Mouse (Mus musculus) MEL (cell line): ENCODE data around the gene Dusp14. TPM values are rescaled to one million over a fixed set of nuclear protein-coding genes. Genes with fewer than 3 reads are reported as not detected.

Experiments
- DNase-seq: peaks from one replicate; pipeline ENCODE4 v3.0.0; 2011; ENCODE audit warnings: low read depth, low spot score
- H3K27ac ChIP-seq: 2 replicates; pipeline ENCODE4 v1.5.1; 2012; ENCODE audit warnings: low read depth, mild to moderate bottlenecking, control low read depth, low read length, moderate library complexity; ENCODE audit not compliant: control insufficient read depth
- H3K27me3 ChIP-seq, 2 experiments: fragments of 150-350 bp in 1 of 2; sonication (generic) in 1 of 2; 2 replicates each; pipeline ENCODE4 v1.6.1; 2012; ENCODE audit warnings: low read length in 2 of 2, mild to moderate bottlenecking in 2 of 2, improper control_type of control experiment in 1 of 2, moderate library complexity in 1 of 2; ENCODE audit not compliant: insufficient read depth in 2 of 2, control insufficient read depth in 1 of 2
- H3K36me3 ChIP-seq, 2 experiments: 2 replicates each; pipeline ENCODE4 v1.6.1; 2012 to 2014; ENCODE audit warnings: low read length in 2 of 2, improper control_type of control experiment in 1 of 2, inconsistent platforms in 1 of 2, mild to moderate bottlenecking in 1 of 2; ENCODE audit not compliant: insufficient read depth in 2 of 2, control insufficient read depth in 1 of 2
- H3K4me1 ChIP-seq, 2 experiments: fragments of 150-350 bp in 1 of 2; sonication (generic) in 1 of 2; 2 replicates each; pipeline ENCODE4 v1.6.1; 2012; ENCODE audit warnings: low read length in 2 of 2, improper control_type of control experiment in 1 of 2, mild to moderate bottlenecking in 1 of 2; ENCODE audit not compliant: insufficient read depth in 2 of 2, control insufficient read depth in 1 of 2
- H3K4me3 ChIP-seq, 2 experiments: fragments of 150-350 bp in 1 of 2; sonication (generic) in 1 of 2; 2 replicates each; pipeline ENCODE4 v1.5.1; 2012; ENCODE audit warnings: low read depth in 2 of 2, low read length in 2 of 2, mild to moderate bottlenecking in 2 of 2, moderate library complexity in 2 of 2, control low read depth in 1 of 2, improper control_type of control experiment in 1 of 2; ENCODE audit not compliant: control insufficient read depth in 1 of 2, insufficient read depth in 1 of 2
- H3K79me2 ChIP-seq: 2 replicates; pipeline ENCODE4 v1.6.1; 2012; ENCODE audit warnings: mild to moderate bottlenecking, low read length, moderate library complexity; ENCODE audit not compliant: control insufficient read depth, poor library complexity, insufficient read depth
- H3K9ac ChIP-seq: 2 replicates; pipeline ENCODE4 v1.6.1; 2012; ENCODE audit warnings: low read depth, mild to moderate bottlenecking, control low read depth, low read length, moderate library complexity; ENCODE audit not compliant: control insufficient read depth, poor library complexity, severe bottlenecking
- H3K9me3 ChIP-seq: fragments of 150-350 bp; sonication (generic); replicated peaks from 2 replicates; pipeline ENCODE4 v1.6.1; 2012; ENCODE audit warnings: mild to moderate bottlenecking, low read length, improper control_type of control experiment, moderate library complexity; ENCODE audit not compliant: insufficient read depth
- BHLHE40 ChIP-seq: IDR thresholded peaks from 2 replicates; pipeline ENCODE4 v1.6.1; 2012; ENCODE audit warnings: low read depth, mild to moderate bottlenecking, inconsistent platforms, low read length, improper control_type of control experiment, borderline replicate concordance
- CHD1 ChIP-seq: IDR thresholded peaks from 2 replicates; pipeline ENCODE4 v1.6.1; 2012; ENCODE audit warnings: low read depth, mild to moderate bottlenecking, inconsistent platforms, low read length, improper control_type of control experiment
- CHD2 ChIP-seq: IDR thresholded peaks from 2 replicates; pipeline ENCODE4 v1.6.1; 2011; ENCODE audit warnings: low read length, improper control_type of control experiment
- CTCF ChIP-seq, 3 experiments: IDR thresholded peaks in 2 of 3; conservative IDR thresholded peaks in 1 of 3; 2 replicates each; pipeline ENCODE4 v1.5.1; 2011 to 2012; ENCODE audit warnings: low read length in 3 of 3, low read depth in 2 of 3, mild to moderate bottlenecking in 2 of 3, improper control_type of control experiment in 1 of 3, inconsistent platforms in 1 of 3, mixed read lengths in 1 of 3, moderate library complexity in 1 of 3; ENCODE audit not compliant: control insufficient read depth in 1 of 3, insufficient read depth in 1 of 3, poor library complexity in 1 of 3, severe bottlenecking in 1 of 3
- ELF1 ChIP-seq: IDR thresholded peaks from 2 replicates; pipeline ENCODE4 v1.6.1; 2014; ENCODE audit warnings: low read depth, mild to moderate bottlenecking, inconsistent platforms, low read length, improper control_type of control experiment, moderate library complexity
- EP300 ChIP-seq, 2 experiments: IDR thresholded peaks; 2 replicates each; pipeline ENCODE4 v1.6.1; 2011; ENCODE audit warnings: improper control_type of control experiment in 2 of 2, low read length in 2 of 2, low read depth in 1 of 2, mild to moderate bottlenecking in 1 of 2
- ETS1 ChIP-seq: IDR thresholded peaks from 2 replicates; pipeline ENCODE4 v1.6.1; 2012; ENCODE audit warnings: low read depth, mild to moderate bottlenecking, inconsistent platforms, low read length, improper control_type of control experiment, moderate library complexity
- GATA1 ChIP-seq: IDR thresholded peaks from 2 replicates; pipeline ENCODE4 v1.6.1; 2011; ENCODE audit warnings: low read depth, low read length, improper control_type of control experiment
- HCFC1 ChIP-seq: IDR thresholded peaks from 2 replicates; pipeline ENCODE4 v1.6.1; 2012; ENCODE audit warnings: low read depth, mild to moderate bottlenecking, inconsistent platforms, low read length, improper control_type of control experiment, moderate library complexity
- KAT2A ChIP-seq: conservative IDR thresholded peaks from 2 replicates; pipeline ENCODE4 v1.6.1; 2012; ENCODE audit warnings: low read depth, low read length, improper control_type of control experiment, inconsistent platforms
- MAX ChIP-seq: IDR thresholded peaks from 2 replicates; pipeline ENCODE4 v1.6.1; 2011; ENCODE audit warnings: low read length, improper control_type of control experiment
- MAZ ChIP-seq: IDR thresholded peaks from 2 replicates; pipeline ENCODE4 v1.6.1; 2012; ENCODE audit warnings: low read depth, mild to moderate bottlenecking, inconsistent platforms, low read length, improper control_type of control experiment
- MEF2A ChIP-seq: IDR thresholded peaks from 2 replicates; pipeline ENCODE4 v1.6.1; 2014; ENCODE audit warnings: low read depth, mild to moderate bottlenecking, inconsistent platforms, low read length, improper control_type of control experiment; ENCODE audit not compliant: poor library complexity, insufficient replicate concordance, severe bottlenecking; ENCODE audit errors: extremely low read depth
- MXI1 ChIP-seq: IDR thresholded peaks from 2 replicates; pipeline ENCODE4 v1.6.1; 2011; ENCODE audit warnings: mild to moderate bottlenecking, low read depth, low read length, improper control_type of control experiment
- MYB ChIP-seq: IDR thresholded peaks from 2 replicates; pipeline ENCODE4 v1.6.1; 2011; ENCODE audit warnings: mild to moderate bottlenecking, low read depth, low read length, improper control_type of control experiment
- MYC ChIP-seq: IDR thresholded peaks from 2 replicates; pipeline ENCODE4 v1.6.1; 2011; ENCODE audit warnings: low read depth, mild to moderate bottlenecking, low read length, improper control_type of control experiment, moderate library complexity
- POLR2A ChIP-seq, 2 experiments: IDR thresholded peaks; 2 replicates each; pipeline ENCODE4 v1.6.1; 2011 to 2012; ENCODE audit warnings: low read length in 2 of 2, mild to moderate bottlenecking in 2 of 2, control low read depth in 1 of 2, improper control_type of control experiment in 1 of 2, low read depth in 1 of 2, moderate library complexity in 1 of 2; ENCODE audit not compliant: control insufficient read depth in 1 of 2, insufficient read depth in 1 of 2, poor library complexity in 1 of 2
- POLR2AphosphoS2 ChIP-seq: IDR thresholded peaks from 2 replicates; pipeline ENCODE4 v1.6.1; 2011; ENCODE audit warnings: low read length, improper control_type of control experiment
- POLR2AphosphoS5 ChIP-seq: IDR thresholded peaks from 2 replicates; pipeline ENCODE4 v1.6.1; 2012; ENCODE audit warnings: low read depth, borderline replicate concordance, mild to moderate bottlenecking, inconsistent platforms, low read length, moderate library complexity, mixed read lengths
- RAD21 ChIP-seq: IDR thresholded peaks from 2 replicates; pipeline ENCODE4 v1.6.1; 2011; ENCODE audit warnings: mild to moderate bottlenecking, low read depth, low read length, improper control_type of control experiment
- RCOR1 ChIP-seq: IDR thresholded peaks from 2 replicates; pipeline ENCODE4 v1.6.1; 2012; ENCODE audit warnings: low read depth, mild to moderate bottlenecking, inconsistent platforms, low read length, improper control_type of control experiment
- SIN3A ChIP-seq: IDR thresholded peaks from 2 replicates; pipeline ENCODE4 v1.6.1; 2012; ENCODE audit warnings: low read length, improper control_type of control experiment, inconsistent platforms
- TBP ChIP-seq: IDR thresholded peaks from 2 replicates; pipeline ENCODE4 v1.8.0; 2011; ENCODE audit warnings: low read depth, low read length, improper control_type of control experiment
- TCF12 ChIP-seq: IDR thresholded peaks from 2 replicates; pipeline ENCODE4 v1.6.1; 2014; ENCODE audit warnings: low read depth, mild to moderate bottlenecking, inconsistent platforms, low read length, improper control_type of control experiment, moderate library complexity
- USF2 ChIP-seq, 2 experiments: IDR thresholded peaks; 2 replicates each; pipeline ENCODE4 v1.6.1; 2011 to 2012; ENCODE audit warnings: improper control_type of control experiment in 2 of 2, low read length in 2 of 2, borderline replicate concordance in 1 of 2, inconsistent platforms in 1 of 2, low read depth in 1 of 2, mild to moderate bottlenecking in 1 of 2; ENCODE audit not compliant: insufficient read depth in 1 of 2
- ZKSCAN1 ChIP-seq: IDR thresholded peaks from 2 replicates; pipeline ENCODE4 v1.6.1; 2012; ENCODE audit warnings: low read depth, mild to moderate bottlenecking, inconsistent platforms, low read length, improper control_type of control experiment, moderate library complexity
- polyA plus RNA-seq, 2 experiments: library from polyadenylated mRNA; stranded (reverse) in 1 of 2; unstranded in 1 of 2; fragments of >175 nt in 1 of 2; fragments of >200 nt in 1 of 2; gene quantifications; 2 replicates each; pipeline versions ENCODE4 v1.2.1 to v1.2.4; 2012; ENCODE audit warnings: low replicate concordance in 2 of 2, low read depth in 1 of 2; ENCODE audit not compliant: insufficient read length in 2 of 2, insufficient read depth in 1 of 2, missing spikeins in 1 of 2
- total RNA-seq: library from RNA; depleted of rRNA; stranded (reverse); fragments of 300-350 nt; gene quantifications from 2 replicates; pipeline ENCODE4 v1.2.3, GENCODE M21; 2012

Dusp14 gene
- total and polyA plus RNA-seq, 3 experiments = 7.9 to 9.7 TPM; not detected in 1

DNA sequence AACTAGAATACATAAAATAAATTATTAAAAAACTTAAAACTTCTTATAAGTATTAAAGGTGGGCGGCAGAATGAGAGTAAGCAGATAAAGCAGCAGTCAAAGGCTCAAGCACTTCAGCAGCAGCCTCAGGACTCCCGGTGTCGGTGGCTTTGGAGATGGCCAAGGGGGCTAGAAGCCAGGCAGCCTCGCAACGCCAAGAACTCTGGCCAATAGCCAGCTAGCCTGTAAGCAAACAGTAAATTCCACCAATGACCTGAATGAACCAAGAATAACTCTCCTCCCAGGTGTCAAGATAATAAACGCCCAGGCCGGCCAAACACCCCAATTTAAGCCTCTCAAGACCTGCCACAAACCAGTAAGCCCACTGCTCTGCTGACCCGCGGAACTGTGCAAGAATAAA lies 46.6 kb upstream of the Dusp14 start:
- H3K36me3 ChIP-seq = peaks cover 0 to 17% of the 10 kb centered on the region in 2 experiments; a peak in 2 of 4 replicates
- no peak overlapping the region for H3K27ac ChIP-seq

DNA sequence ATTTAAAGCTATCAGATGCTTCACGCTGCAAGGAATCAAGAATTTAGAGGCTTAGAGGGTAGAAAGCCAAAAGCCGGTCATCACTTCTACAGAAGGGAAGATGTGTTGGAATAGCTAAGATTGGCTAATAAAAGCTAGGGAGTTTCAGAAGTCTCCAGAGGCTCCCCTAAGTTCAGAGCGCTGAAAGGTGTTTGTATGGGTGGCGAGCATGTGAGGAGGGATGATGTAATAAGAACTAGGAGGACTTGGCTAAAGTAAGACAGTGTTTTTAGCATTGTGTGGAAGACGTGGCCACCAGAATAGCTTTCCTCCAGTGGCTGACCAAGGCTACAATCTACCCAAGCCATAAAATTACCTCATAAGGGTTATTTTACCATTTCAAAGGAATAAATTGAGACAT lies 44.6 kb upstream of the Dusp14 start:
- Histone ChIP-seq H3K9me3 (no peaks in the 10 kb centered on the region), H3K36me3 (peaks cover 0 to 14% of the 10 kb centered on the region in 2 experiments; a peak in 2 of 4 replicates), H3K4me1 (no peaks in the 10 kb centered on the region), H3K27ac (no peak overlapping the region), H3K27me3 (no peaks in the 10 kb centered on the region), H3K79me2 (no peaks in the 10 kb centered on the region)
- DNase-seq = no peak
- TF ChIP-seq MAX (no peak), CHD2 (no peak), MEF2A (no peak), EP300 (IDR thresholded peaks at IDR 0.05; ENCODE audit: low read depth in 1 of 2, low read length in 2 of 2) (no peak), POLR2AphosphoS2 (no peak), POLR2AphosphoS5 (no peak), TCF12 (no peak), HCFC1 (no peak), RAD21 (no peak), ELF1 (no peak), TBP (no peak), RCOR1 (no peak), CTCF (IDR thresholded peaks at IDR 0.05 in 2 of 3, conservative IDR thresholded peaks at IDR 0.05 in 1 of 3; ENCODE audit: control insufficient read depth in 1 of 3, insufficient read depth in 1 of 3, low read depth in 2 of 3, low read length in 3 of 3, poor library complexity in 1 of 3, severe bottlenecking in 1 of 3) (no peak)
- TF ChIP-seq, all 39 proteins: peak for 0
- no peak overlapping the region for H3K4me3 ChIP-seq
- no peak overlapping the region for H3K9ac ChIP-seq

More for the DNA sequence above, 46.6 kb upstream of the Dusp14 start:
- Histone ChIP-seq H3K9ac (no peak overlapping the region), H3K79me2 (no peaks in the 10 kb centered on the region), H3K4me3 (no peak overlapping the region), H3K9me3 (no peaks in the 10 kb centered on the region), H3K27me3 (no peaks in the 10 kb centered on the region), H3K4me1 (no peaks in the 10 kb centered on the region)
- DNase-seq = no peak
- TF ChIP-seq TCF12 (no peak), MEF2A (no peak), RAD21 (no peak), USF2 (IDR thresholded peaks at IDR 0.05; ENCODE audit: borderline replicate concordance in 1 of 2, insufficient read depth in 1 of 2, low read depth in 1 of 2, low read length in 2 of 2) (no peak), CTCF (IDR thresholded peaks at IDR 0.05 in 2 of 3, conservative IDR thresholded peaks at IDR 0.05 in 1 of 3; ENCODE audit: control insufficient read depth in 1 of 3, insufficient read depth in 1 of 3, low read depth in 2 of 3, low read length in 3 of 3, poor library complexity in 1 of 3, severe bottlenecking in 1 of 3) (no peak), POLR2A (IDR thresholded peaks at IDR 0.05; ENCODE audit: control insufficient read depth in 1 of 2, insufficient read depth in 1 of 2, low read depth in 1 of 2, low read length in 2 of 2, poor library complexity in 1 of 2) (no peak), ELF1 (no peak), GATA1 (no peak), CHD2 (no peak), KAT2A (no peak), BHLHE40 (no peak), MXI1 (no peak), MAZ (no peak), SIN3A (no peak), MAX (no peak), MYC (no peak), CHD1 (no peak), MYB (no peak), ZKSCAN1 (no peak), ETS1 (no peak)
